Mouse (Mus musculus): ENCODE data around the gene Gphn. TPM values are rescaled to one million over a fixed set of nuclear protein-coding genes. Genes with fewer than 3 reads are reported as not detected.

The Gphn gene
- total RNA-seq, 1 experiment, result 7.3 TPM

- H3K27ac ChIP-seq (ENCODE audit: insufficient read depth, low read depth, low read length, poor library complexity, severe bottlenecking), result no peak overlapping the region
Measured at GRCm38 (mm10) chr12:78203646-78204045, 22.5 kb upstream of the Gphn start.

GRCm38 (mm10) chr12:78205915-78206570 is 20.1 kb upstream of the Gphn start:
- no peak for DNase-seq (ENCODE audit: low read depth, low spot score)
- in situ Hi-C loops (cut with MboI; ENCODE audit: low sequenced_read_pairs in 2 of 2, unreplicated experiment in 2 of 2), result no loop called here

More at GRCm38 (mm10) chr12:78203646-78204045, 22.5 kb upstream of the Gphn start:
- no peak overlapping the region for H3K4me3 ChIP-seq (ENCODE audit: insufficient read depth in 1 of 2, low read depth in 1 of 2, low read length in 2 of 2, poor library complexity in 1 of 2, severe bottlenecking in 1 of 2)
- no peaks in the 10 kb centered on the region for H3K36me3 ChIP-seq (ENCODE audit: control insufficient read depth, insufficient read depth, low read length, poor library complexity, severe bottlenecking)
- TF ChIP-seq MAFK (IDR thresholded peaks at IDR 0.05; ENCODE audit: insufficient read depth, low read depth, low read length) (no peak), ZNF384 (IDR thresholded peaks at IDR 0.05; ENCODE audit: low read depth, low read length) (no peak), HCFC1 (IDR thresholded peaks at IDR 0.05; ENCODE audit: borderline replicate concordance, insufficient read depth, low read length) (no peak), CHD2 (IDR thresholded peaks at IDR 0.05; ENCODE audit: low read depth, low read length) (no peak), ZC3H11A (IDR thresholded peaks at IDR 0.05; ENCODE audit: borderline replicate concordance, low read depth, low read length) (no peak)
- no peak for DNase-seq (ENCODE audit: low read depth, low spot score)
- H3K9me3 ChIP-seq (ENCODE audit: control insufficient read depth, insufficient read depth, low read depth, low read length), result no peaks in the 10 kb centered on the region
- H3K4me1 ChIP-seq (ENCODE audit: control insufficient read depth in 2 of 2, insufficient read depth in 2 of 2, low read length in 2 of 2, poor library complexity in 1 of 2), result no peaks in the 10 kb centered on the region
- no peak overlapping the region for H3K9ac ChIP-seq (ENCODE audit: insufficient read depth, low read depth, low read length, poor library complexity, severe bottlenecking)
- in situ Hi-C loops (cut with MboI; ENCODE audit: low sequenced_read_pairs in 2 of 2, unreplicated experiment in 2 of 2), result no loop called here

GRCm38 (mm10) chr12:78206571-78206960 is 19.6 kb upstream of the Gphn start:
- no peak for DNase-seq (ENCODE audit: low read depth, low spot score)
- in situ Hi-C loops (cut with MboI; ENCODE audit: low sequenced_read_pairs in 2 of 2, unreplicated experiment in 2 of 2), result no loop called here
- Histone ChIP-seq H3K36me3 (ENCODE audit: control insufficient read depth, insufficient read depth, low read length, poor library complexity, severe bottlenecking) (no peaks in the 10 kb centered on the region), H3K9ac (ENCODE audit: insufficient read depth, low read depth, low read length, poor library complexity, severe bottlenecking) (no peak overlapping the region), H3K4me1 (ENCODE audit: control insufficient read depth in 2 of 2, insufficient read depth in 2 of 2, low read length in 2 of 2, poor library complexity in 1 of 2) (no peaks in the 10 kb centered on the region), H3K9me3 (ENCODE audit: control insufficient read depth, insufficient read depth, low read depth, low read length) (no peaks in the 10 kb centered on the region), H3K4me3 (ENCODE audit: insufficient read depth in 1 of 2, low read depth in 1 of 2, low read length in 2 of 2, poor library complexity in 1 of 2, severe bottlenecking in 1 of 2) (no peak overlapping the region), H3K27ac (ENCODE audit: insufficient read depth, low read depth, low read length, poor library complexity, severe bottlenecking) (no peak overlapping the region)
- TF ChIP-seq CHD2 (IDR thresholded peaks at IDR 0.05; ENCODE audit: low read depth, low read length) (no peak), MAFK (IDR thresholded peaks at IDR 0.05; ENCODE audit: insufficient read depth, low read depth, low read length) (no peak), HCFC1 (IDR thresholded peaks at IDR 0.05; ENCODE audit: borderline replicate concordance, insufficient read depth, low read length) (no peak), ZC3H11A (IDR thresholded peaks at IDR 0.05; ENCODE audit: borderline replicate concordance, low read depth, low read length) (no peak), ZNF384 (IDR thresholded peaks at IDR 0.05; ENCODE audit: low read depth, low read length) (no peak)

More at GRCm38 (mm10) chr12:78205915-78206570, 20.1 kb upstream of the Gphn start:
- no peaks in the 10 kb centered on the region for H3K9me3 ChIP-seq (ENCODE audit: control insufficient read depth, insufficient read depth, low read depth, low read length)
- H3K4me3 ChIP-seq (ENCODE audit: insufficient read depth in 1 of 2, low read depth in 1 of 2, low read length in 2 of 2, poor library complexity in 1 of 2, severe bottlenecking in 1 of 2), result no peak overlapping the region
- H3K36me3 ChIP-seq (ENCODE audit: control insufficient read depth, insufficient read depth, low read length, poor library complexity, severe bottlenecking), result no peaks in the 10 kb centered on the region
- no peak for TF ChIP-seq ZNF384 (IDR thresholded peaks at IDR 0.05; ENCODE audit: low read depth, low read length)
- TF ChIP-seq ZC3H11A (IDR thresholded peaks at IDR 0.05; ENCODE audit: borderline replicate concordance, low read depth, low read length), result peak; percentile 32; the same call in 1 of the 2 replicates
- no peaks in the 10 kb centered on the region for H3K4me1 ChIP-seq (ENCODE audit: control insufficient read depth in 2 of 2, insufficient read depth in 2 of 2, low read length in 2 of 2, poor library complexity in 1 of 2)
- H3K27ac ChIP-seq (ENCODE audit: insufficient read depth, low read depth, low read length, poor library complexity, severe bottlenecking), result no peak overlapping the region
- no peak overlapping the region for H3K9ac ChIP-seq (ENCODE audit: insufficient read depth, low read depth, low read length, poor library complexity, severe bottlenecking)

GRCm38 (mm10) chr12:78209856-78210255 is 16.3 kb upstream of the Gphn start:
- TF ChIP-seq ZC3H11A (IDR thresholded peaks at IDR 0.05; ENCODE audit: borderline replicate concordance, low read depth, low read length) (no peak), MAFK (IDR thresholded peaks at IDR 0.05; ENCODE audit: insufficient read depth, low read depth, low read length) (no peak), HCFC1 (IDR thresholded peaks at IDR 0.05; ENCODE audit: borderline replicate concordance, insufficient read depth, low read length) (no peak), ZNF384 (IDR thresholded peaks at IDR 0.05; ENCODE audit: low read depth, low read length) (no peak), CHD2 (IDR thresholded peaks at IDR 0.05; ENCODE audit: low read depth, low read length) (no peak)
- H3K9ac ChIP-seq (ENCODE audit: insufficient read depth, low read depth, low read length, poor library complexity, severe bottlenecking), result no peak overlapping the region
- in situ Hi-C loops (cut with MboI; ENCODE audit: low sequenced_read_pairs in 2 of 2, unreplicated experiment in 2 of 2), result no loop called here
- no peaks in the 10 kb centered on the region for H3K36me3 ChIP-seq (ENCODE audit: control insufficient read depth, insufficient read depth, low read length, poor library complexity, severe bottlenecking)
- DNase-seq (ENCODE audit: low read depth, low spot score), result no peak
- no peak overlapping the region for H3K27ac ChIP-seq (ENCODE audit: insufficient read depth, low read depth, low read length, poor library complexity, severe bottlenecking)
- H3K4me1 ChIP-seq (ENCODE audit: control insufficient read depth in 2 of 2, insufficient read depth in 2 of 2, low read length in 2 of 2, poor library complexity in 1 of 2), result no peaks in the 10 kb centered on the region
- H3K9me3 ChIP-seq (ENCODE audit: control insufficient read depth, insufficient read depth, low read depth, low read length), result no peaks in the 10 kb centered on the region
- H3K4me3 ChIP-seq (ENCODE audit: insufficient read depth in 1 of 2, low read depth in 1 of 2, low read length in 2 of 2, poor library complexity in 1 of 2, severe bottlenecking in 1 of 2), result no peak overlapping the region

- in situ Hi-C loops (cut with MboI; ENCODE audit: low sequenced_read_pairs in 2 of 2, unreplicated experiment in 2 of 2), result no loop called here
- H3K4me1 ChIP-seq (ENCODE audit: control insufficient read depth in 2 of 2, insufficient read depth in 2 of 2, low read length in 2 of 2, poor library complexity in 1 of 2), result no peaks in the 10 kb centered on the region
Measured at GRCm38 (mm10) chr12:78215490-78215889, 10.7 kb upstream of the Gphn start.

More at GRCm38 (mm10) chr12:78215490-78215889, 10.7 kb upstream of the Gphn start:
- TF ChIP-seq ZNF384 (IDR thresholded peaks at IDR 0.05; ENCODE audit: low read depth, low read length) (no peak), ZC3H11A (IDR thresholded peaks at IDR 0.05; ENCODE audit: borderline replicate concordance, low read depth, low read length) (no peak), HCFC1 (IDR thresholded peaks at IDR 0.05; ENCODE audit: borderline replicate concordance, insufficient read depth, low read length) (no peak), CHD2 (IDR thresholded peaks at IDR 0.05; ENCODE audit: low read depth, low read length) (no peak), MAFK (IDR thresholded peaks at IDR 0.05; ENCODE audit: insufficient read depth, low read depth, low read length) (no peak)
- Histone ChIP-seq H3K36me3 (ENCODE audit: control insufficient read depth, insufficient read depth, low read length, poor library complexity, severe bottlenecking) (no peaks in the 10 kb centered on the region), H3K4me3 (ENCODE audit: insufficient read depth in 1 of 2, low read depth in 1 of 2, low read length in 2 of 2, poor library complexity in 1 of 2, severe bottlenecking in 1 of 2) (no peak overlapping the region), H3K9me3 (ENCODE audit: control insufficient read depth, insufficient read depth, low read depth, low read length) (no peaks in the 10 kb centered on the region), H3K9ac (ENCODE audit: insufficient read depth, low read depth, low read length, poor library complexity, severe bottlenecking) (no peak overlapping the region), H3K27ac (ENCODE audit: insufficient read depth, low read depth, low read length, poor library complexity, severe bottlenecking) (no peak overlapping the region)
- DNase-seq (ENCODE audit: low read depth, low spot score), result no peak

All from ES-E14 (cell line).